Mouse (Mus musculus) ES-E14 (cell line): ENCODE measurements around the gene Atxn7.

Source experiments
- CHD2 ChIP-seq: IDR thresholded peaks from 2 replicates; pipeline ENCODE4 v1.6.1; 2014; ENCODE audit warnings: mild to moderate bottlenecking, low read depth, low read length, inconsistent platforms
- HCFC1 ChIP-seq: IDR thresholded peaks from 2 replicates; pipeline ENCODE4 v1.6.1; 2012; ENCODE audit warnings: low read length, inconsistent platforms, borderline replicate concordance; ENCODE audit not compliant: insufficient read depth
- MAFK ChIP-seq: IDR thresholded peaks from 2 replicates; pipeline ENCODE4 v1.6.1; 2014; ENCODE audit warnings: mild to moderate bottlenecking, low read depth, low read length, inconsistent platforms; ENCODE audit not compliant: insufficient read depth
- ZC3H11A ChIP-seq: IDR thresholded peaks from 2 replicates; pipeline ENCODE4 v1.6.1; 2012; ENCODE audit warnings: low read depth, mild to moderate bottlenecking, inconsistent platforms, low read length, borderline replicate concordance
- ZNF384 ChIP-seq: IDR thresholded peaks from 2 replicates; pipeline ENCODE4 v1.6.1; 2012; ENCODE audit warnings: low read depth, low read length, inconsistent platforms

DNA sequence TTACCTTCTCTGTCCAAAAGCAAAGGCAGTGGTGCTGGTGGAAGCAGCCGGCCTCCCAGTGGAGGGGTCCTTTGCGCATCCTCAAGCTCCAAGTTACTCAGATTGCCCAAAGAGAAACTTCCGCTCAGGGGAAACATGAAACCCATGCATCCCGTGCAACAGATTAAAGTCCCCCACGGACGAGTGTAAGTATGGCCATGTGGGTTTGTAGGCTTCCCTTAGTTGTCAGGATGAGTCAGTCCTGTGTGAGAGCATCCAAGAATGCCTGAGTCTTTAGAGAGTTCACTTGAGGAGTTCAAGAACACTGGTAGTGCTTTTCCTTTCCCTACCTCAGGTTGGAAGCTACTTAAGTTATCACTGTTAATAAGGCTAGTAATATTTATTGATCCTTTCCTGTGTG is 126.1 kb downstream of the Atxn7 start:
- TF ChIP-seq HCFC1 (no peak), ZNF384 (no peak), MAFK (no peak), ZC3H11A (no peak), CHD2 (no peak)
